Mouse (Mus musculus): ENCODE data around the gene Vasn.
"Not testable (repeated sequence)": the region's sequence is repeated elsewhere in the genome, so short reads cannot be mapped to it uniquely, and the experiment has no call there.

The Vasn gene

DNA sequence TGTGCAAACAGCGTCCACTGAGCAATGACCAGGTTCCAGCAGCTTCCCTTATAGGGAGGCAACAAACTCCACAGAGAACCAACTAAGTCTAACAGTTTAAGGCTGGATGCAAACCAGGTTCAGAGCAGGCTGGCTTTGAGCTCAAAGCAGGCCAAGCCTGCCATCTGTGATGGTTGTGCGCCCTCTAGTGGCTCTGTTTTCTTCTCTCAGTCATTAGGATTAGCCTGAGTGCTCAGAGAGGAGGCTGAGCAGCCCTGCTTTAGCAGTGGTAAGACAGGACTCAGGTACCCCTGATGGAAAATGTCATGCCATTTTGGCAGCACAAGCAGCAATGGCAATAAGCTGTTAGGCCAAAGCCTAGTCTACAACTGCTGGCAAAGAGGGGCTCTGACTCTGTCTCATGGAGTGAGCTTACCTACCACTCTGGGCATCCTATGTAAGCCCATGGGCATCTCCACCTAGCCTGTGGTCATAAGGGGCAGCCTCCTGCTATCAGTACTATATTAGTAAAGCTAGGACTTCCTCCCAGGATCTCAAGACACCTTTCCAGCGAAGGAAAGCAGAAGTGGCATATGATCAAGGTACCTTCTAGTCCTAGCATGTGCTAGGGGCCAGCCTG, 27.6 kb downstream of the Vasn start:
- peak; percentile 82 to 94 for DNase-seq (ENCODE audit: low spot score in 2 of 2)

- DNase-seq (ENCODE audit: low spot score in 2 of 2), result no peak
Observed at GRCm38 (mm10) chr16:4670317-4670716, 30.6 kb downstream of the Vasn start.

GRCm38 (mm10) chr16:4674091-4674490, 34.4 kb downstream of the Vasn start:
- no peak for DNase-seq (ENCODE audit: low spot score in 2 of 2)

- no peak for DNase-seq (ENCODE audit: low spot score in 2 of 2)
Observed at GRCm38 (mm10) chr16:4676836-4677235, 37.1 kb downstream of the Vasn start.

GRCm38 (mm10) chr16:4678080-4678479, 38.3 kb downstream of the Vasn start:
- DNase-seq (ENCODE audit: low spot score in 2 of 2), result no peak

DNA sequence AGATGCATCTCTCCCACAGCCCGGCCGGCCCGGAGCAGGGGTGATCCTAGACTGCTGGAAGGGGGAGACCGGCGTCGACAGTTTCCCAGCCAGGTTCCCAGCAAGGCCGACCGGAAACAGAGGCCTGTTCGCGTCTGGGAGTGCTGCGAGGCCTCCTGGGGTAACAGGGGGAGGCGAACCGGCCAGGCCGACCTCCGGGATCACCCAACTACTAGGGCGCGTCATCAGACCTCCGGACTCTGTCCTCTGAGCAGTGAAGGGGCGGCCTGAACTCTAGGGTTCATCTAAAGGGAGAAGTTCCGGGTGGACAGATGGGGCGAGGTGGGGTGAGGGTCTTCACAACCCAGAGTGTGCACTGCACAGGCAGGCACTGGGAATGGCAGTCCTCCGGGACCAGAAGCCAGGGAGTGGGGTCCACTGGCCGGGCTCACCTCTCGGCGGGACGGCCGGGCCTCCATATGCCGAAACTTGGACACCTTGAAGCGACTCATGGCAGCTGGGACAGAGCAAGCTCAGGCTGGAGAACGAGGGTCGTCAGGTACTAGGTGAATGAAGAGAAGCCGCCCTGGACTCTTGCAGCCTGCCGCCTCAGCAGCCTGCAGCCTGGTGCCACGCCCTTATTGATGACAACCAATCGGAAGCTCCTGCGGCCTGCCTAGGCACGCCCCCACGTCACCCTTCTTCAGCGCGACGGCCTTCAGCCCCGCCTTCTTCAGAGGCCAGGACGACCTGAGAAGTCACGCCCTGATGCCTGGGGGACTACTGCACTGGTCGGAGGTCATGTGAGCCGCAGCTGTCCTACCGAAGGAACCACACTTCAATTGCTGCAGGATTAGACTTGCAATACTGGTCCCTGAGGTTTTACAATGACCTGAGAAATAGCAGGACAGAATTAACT, 39.6 kb downstream of the Vasn start, which contains the start of gene Coro7:
Gene Coro7 (minus strand): TSS at position 657 of the 898 bp plus-strand sequence.
- peak; percentile 94 for DNase-seq (ENCODE audit: low spot score in 2 of 2)

- not testable (repeated sequence) for DNase-seq (ENCODE audit: low spot score in 2 of 2)
Observed at GRCm38 (mm10) chr16:4680922-4681455, 41.2 kb downstream of the Vasn start.

DNA sequence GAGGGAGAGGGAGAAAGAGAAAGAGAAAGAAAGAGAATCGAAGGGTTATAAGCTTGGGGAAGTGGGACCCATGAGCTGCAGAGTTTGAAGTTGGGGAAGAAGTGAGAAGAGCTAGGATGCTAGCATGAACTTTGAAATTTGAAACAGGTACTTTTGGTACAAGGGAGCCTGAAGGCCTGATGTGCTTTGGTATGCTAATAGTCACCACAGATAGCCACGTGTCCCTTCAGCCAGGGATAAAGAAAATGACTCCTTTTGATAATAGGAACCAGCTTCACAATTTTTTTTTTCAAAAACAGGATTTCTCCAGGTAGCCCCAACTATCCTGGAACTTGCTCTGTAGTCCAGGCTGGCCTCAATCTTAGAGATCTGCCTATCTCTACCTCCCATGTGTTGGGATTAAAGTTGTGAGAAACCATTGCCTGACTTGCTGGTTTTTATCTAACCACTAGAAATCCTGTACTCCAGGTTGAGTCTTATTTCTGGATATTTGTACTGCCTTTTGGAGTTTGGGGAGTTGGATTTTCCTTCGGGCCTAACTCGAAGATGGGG, 43.0 kb downstream of the Vasn start:
- no peak for DNase-seq (ENCODE audit: low spot score in 2 of 2)

DNA sequence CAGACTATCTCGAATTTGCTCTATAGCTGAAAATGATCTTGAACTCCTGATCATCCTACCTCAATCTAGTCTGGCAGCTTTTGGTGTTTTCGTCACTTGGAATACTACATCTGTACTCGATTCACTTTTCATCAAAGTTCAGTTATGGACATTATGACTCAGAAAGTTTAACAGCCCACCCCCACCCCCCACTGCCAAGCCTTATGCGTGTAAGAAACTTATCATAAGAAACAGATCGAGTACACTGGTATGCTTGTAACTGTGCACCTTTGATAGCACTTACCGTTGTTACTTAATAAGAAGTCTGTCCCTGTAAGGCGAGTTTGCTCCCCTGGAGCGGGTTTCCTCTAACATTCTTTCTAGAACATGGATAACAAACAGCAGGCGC, 43.4 kb downstream of the Vasn start:
- DNase-seq (ENCODE audit: low spot score in 2 of 2), result no peak

DNA sequence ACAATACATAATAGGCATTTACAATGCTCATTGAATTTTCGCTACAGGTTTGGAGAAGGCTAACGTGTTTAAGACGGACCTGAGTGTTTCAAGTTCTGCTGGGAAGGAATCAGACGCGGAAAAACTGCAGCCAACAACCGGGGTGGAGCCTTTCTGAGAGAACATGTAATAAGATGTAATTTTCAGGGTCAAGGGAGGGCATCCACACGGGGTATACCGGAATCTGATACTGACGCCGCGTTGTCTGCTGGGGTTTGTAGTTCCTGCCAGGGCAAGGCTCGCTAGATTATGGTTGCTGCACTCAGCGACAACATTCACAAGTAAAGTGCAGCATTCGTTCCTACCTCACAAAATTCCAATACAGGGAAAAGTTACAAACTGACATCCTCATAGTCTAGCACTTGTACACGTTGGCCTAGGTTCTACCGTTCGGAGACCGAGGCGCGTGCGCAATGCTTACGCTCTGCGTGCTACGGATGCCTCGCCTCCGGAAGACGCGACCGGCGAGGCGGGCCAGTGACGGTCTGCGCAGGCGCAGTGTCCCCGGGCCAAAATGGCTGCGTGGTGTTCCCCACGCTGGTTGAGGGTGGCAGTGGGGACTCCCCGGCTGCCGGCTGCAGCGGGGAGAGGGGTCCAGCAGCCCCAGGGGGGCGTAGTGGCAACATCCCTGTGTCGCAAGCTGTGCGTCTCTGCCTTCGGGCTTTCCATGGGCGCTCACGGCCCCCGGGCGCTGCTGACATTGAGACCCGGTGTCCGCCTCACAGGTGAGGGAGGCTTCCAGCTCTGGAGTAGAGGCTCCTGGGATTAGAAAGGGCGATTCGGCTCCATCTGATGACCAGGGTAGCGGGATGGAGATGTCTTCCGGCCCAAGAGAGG, 44.1 kb downstream of the Vasn start:
- peak; percentile 98 to 100 for DNase-seq (ENCODE audit: low spot score in 2 of 2)

DNA sequence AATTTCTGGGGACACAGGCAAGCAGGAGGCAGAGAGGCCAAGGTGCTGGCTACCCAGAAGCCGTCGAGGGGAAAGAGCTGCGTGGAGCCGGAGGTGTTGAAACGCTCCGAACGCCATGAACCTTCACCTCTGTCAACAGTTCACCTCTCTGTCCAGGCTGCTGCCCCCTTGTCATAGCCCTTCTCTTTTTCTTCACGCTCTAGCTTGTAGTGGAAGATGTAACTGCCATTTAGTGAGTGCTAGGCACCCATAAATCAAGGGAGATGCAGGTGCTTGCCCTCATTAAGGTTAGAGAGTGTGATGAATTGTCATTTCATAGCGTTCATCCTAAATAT, 44.7 kb downstream of the Vasn start:
- no peak for DNase-seq (ENCODE audit: low spot score in 2 of 2)

- DNase-seq (ENCODE audit: low spot score in 2 of 2), result not testable (repeated sequence)
Observed at GRCm38 (mm10) chr16:4689371-4689770, 49.6 kb downstream of the Vasn start.

Data from spleen, postnatal 4 days (tissue).